Mouse (Mus musculus): ENCODE data around the gene Mettl17. TPM values are rescaled to one million over a fixed set of nuclear protein-coding genes. Genes with fewer than 3 reads are reported as not detected.

Mettl17 gene
- 65.0 and 71.3 TPM in 2 replicates for polyA plus RNA-seq (2012; rRNA removed)

GRCm38 (mm10) chr14:51884598-51885331 lies at the start of gene Mettl17:
TSS of gene Mettl17 (plus strand) at chr14:51884842.

GRCm38 (mm10) chr14:51853399-51853798 lies 31.2 kb upstream of the Mettl17 start, which contains the start of gene Ear6:
TSS of gene Ear6 (plus strand) at chr14:51853699.

GRCm38 (mm10) chr14:51892191-51892939 lies 7.7 kb downstream of the Mettl17 start, which contains the start of gene Slc39a2:
TSS of gene Slc39a2 (plus strand) at chr14:51892889.

GRCm38 (mm10) chr14:51913960-51914762 lies 29.5 kb downstream of the Mettl17 start, which contains the start of gene Ndrg2:
TSS of gene Ndrg2 (minus strand) at chr14:51914158.

GRCm38 (mm10) chr14:51918125-51918524 lies 33.5 kb downstream of the Mettl17 start, which contains the start of gene Tppp2:
TSS of gene Tppp2 (plus strand) at chr14:51918425.

GRCm38 (mm10) chr14:51922571-51922865 lies 37.9 kb downstream of the Mettl17 start, which contains the start of gene Rnase13:
TSS of gene Rnase13 (minus strand) at chr14:51922773.

Other genes starting within 250 kb of the Mettl17 start
- not detected in 2 replicates for gene Gm4181, start 249.2 kb upstream of the Mettl17 start, polyA plus RNA-seq (2012; rRNA removed)
- not detected in 2 replicates for gene Gm17079, start 189.4 kb upstream of the Mettl17 start, polyA plus RNA-seq (2012; rRNA removed)
- not detected in 2 replicates for gene Gm5800, start 167.7 kb upstream of the Mettl17 start, polyA plus RNA-seq (2012; rRNA removed)
- gene Ang4, start 111.3 kb upstream of the Mettl17 start, polyA plus RNA-seq (2012; rRNA removed), result not detected in 2 replicates
- not detected in 2 replicates for gene AY358078, start 84.8 kb upstream of the Mettl17 start, polyA plus RNA-seq (2012; rRNA removed)
- gene Ear6, start 31.1 kb upstream of the Mettl17 start, polyA plus RNA-seq (2012; rRNA removed), result not detected in 2 replicates
- 16.6 and 16.8 TPM in 2 replicates for gene Slc39a2, start 8.0 kb downstream of the Mettl17 start, polyA plus RNA-seq (2012; rRNA removed)
- 153 and 175 TPM in 2 replicates for gene Ndrg2, start 29.3 kb downstream of the Mettl17 start, polyA plus RNA-seq (2012; rRNA removed)
- not detected in 2 replicates for gene Tppp2, start 33.6 kb downstream of the Mettl17 start, polyA plus RNA-seq (2012; rRNA removed)
- gene Rnase13, start 37.9 kb downstream of the Mettl17 start, polyA plus RNA-seq (2012; rRNA removed), result not detected in 2 replicates
- 68.2 and 77.7 TPM in 2 replicates for gene Arhgef40, start 99.9 kb downstream of the Mettl17 start, polyA plus RNA-seq (2012; rRNA removed)
- gene Tmem253, start 130.8 kb downstream of the Mettl17 start, polyA plus RNA-seq (2012; rRNA removed), result 0.76 and 0.80 TPM in 2 replicates
- 91.4 and 96.6 TPM in 2 replicates for gene Zfp219, start 135.9 kb downstream of the Mettl17 start, polyA plus RNA-seq (2012; rRNA removed)
- 0.05 TPM in 1 of 2 replicates, not detected in the other for gene Olfr221, start 157.6 kb downstream of the Mettl17 start, polyA plus RNA-seq (2012; rRNA removed)
- gene Hnrnpc, start 219.2 kb downstream of the Mettl17 start, polyA plus RNA-seq (2012; rRNA removed), result 382 and 402 TPM in 2 replicates
- 3.9 and 4.0 TPM in 2 replicates for gene Rpgrip1, start 225.9 kb downstream of the Mettl17 start, polyA plus RNA-seq (2012; rRNA removed)

All from central nervous system, embryonic 18 days (tissue).